Mouse (Mus musculus) cerebellum, postnatal 14 days (tissue): ENCODE results near the gene Mrpl43.

Experiments
- DNase-seq, 2 experiments: peaks; one replicate each; pipeline ENCODE4 v3.0.0; 2021; ENCODE audit warnings: mixed read lengths in 2 of 2

Mrpl43 gene

DNA sequence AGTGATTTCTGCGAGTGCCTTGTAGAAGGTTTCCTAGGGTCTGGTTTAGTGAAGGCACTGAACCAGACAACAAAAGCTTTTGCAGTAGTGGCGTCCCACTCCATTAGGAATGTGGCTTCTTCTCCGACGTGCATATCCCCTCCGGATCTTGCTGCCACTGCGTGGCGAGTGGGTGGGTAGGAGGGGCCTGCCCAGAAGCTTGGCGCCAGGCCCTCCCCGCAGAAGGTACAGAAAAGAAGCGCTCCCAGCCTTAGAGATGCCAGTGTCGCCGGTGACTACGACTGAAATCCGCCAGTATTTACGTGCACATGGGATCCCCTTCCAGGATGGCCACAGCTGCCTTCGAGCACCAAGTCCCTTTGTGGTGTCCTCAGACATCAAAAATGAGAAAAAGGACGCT, 779 bp upstream of the Mrpl43 start:
- peak in 1 of 2 experiments; percentile 58 for DNase-seq

GRCm38 (mm10) chr19:45005444-45005843, 798 bp downstream of the Mrpl43 start, which contains the start of gene Twnk:
TSS of gene Twnk (plus strand) at chr19:45005663.
- peak in 1 of 2 experiments; percentile 55 for DNase-seq

DNA sequence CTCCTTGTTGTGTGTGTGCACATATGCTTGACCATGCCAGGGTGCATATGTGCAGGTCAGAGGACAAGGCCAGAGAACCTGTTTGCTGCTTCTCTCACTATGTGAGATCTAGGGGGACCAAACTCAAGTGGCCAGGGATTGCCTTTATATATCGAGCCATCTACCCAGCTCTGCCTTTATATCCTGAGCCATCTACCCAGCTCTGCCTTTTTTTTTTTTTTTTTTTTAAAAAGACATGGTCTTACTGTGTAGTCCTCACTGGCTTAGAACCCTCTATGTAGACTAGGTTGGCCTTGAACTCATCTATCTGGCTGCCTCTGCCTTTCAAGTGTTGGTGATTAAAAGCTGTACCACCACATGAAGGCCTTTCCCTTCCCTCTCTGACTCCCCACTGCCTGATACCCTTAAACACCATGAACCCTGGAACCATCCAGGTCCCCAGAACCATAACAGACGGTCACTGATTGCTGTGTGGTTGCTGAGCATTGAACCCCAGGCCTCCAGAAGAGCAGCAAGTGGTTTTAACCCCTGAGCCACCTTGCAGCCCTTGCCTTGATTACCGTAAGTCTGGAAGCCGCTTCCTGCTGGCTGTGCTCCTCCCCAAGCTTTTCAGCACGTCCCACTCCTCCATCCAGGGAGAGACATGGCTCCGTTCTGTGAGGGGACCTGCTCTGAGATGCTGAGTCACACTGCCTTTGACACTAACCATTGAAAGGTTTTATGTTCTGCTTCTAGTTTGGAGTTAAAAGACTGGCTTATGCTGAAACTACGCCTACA, 2.3 kb downstream of the Mrpl43 start:
- DNase-seq = no peak

DNA sequence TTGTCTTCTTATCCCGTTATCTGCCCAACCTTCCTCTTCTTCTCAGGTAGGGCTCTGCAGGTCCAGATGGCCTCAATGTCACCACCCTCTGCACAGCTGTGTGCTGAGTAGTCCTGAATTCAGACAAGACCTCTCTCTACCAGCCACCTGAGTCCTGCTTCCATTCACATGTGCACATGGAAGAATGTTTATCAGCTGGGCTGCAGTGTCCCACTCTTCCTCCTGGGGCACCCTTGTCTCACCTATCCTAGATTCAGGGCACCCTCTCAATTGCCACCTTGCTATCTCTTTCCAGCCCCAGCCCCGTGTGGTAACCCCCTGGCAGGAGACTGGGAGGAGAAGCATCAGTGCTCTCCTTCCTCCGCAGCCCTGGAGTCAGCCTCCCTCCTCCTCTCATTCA, 3.9 kb downstream of the Mrpl43 start:
- peak in 1 of 2 experiments; percentile 49 for DNase-seq

GRCm38 (mm10) chr19:44999647-45000046, 6.6 kb downstream of the Mrpl43 start:
- no peak for DNase-seq

- DNase-seq = peak in 1 of 2 experiments; percentile 38
Measured at GRCm38 (mm10) chr19:44997786-44998185, 8.5 kb downstream of the Mrpl43 start.

GRCm38 (mm10) chr19:44992712-44993111, 13.5 kb downstream of the Mrpl43 start:
- no peak for DNase-seq

DNA sequence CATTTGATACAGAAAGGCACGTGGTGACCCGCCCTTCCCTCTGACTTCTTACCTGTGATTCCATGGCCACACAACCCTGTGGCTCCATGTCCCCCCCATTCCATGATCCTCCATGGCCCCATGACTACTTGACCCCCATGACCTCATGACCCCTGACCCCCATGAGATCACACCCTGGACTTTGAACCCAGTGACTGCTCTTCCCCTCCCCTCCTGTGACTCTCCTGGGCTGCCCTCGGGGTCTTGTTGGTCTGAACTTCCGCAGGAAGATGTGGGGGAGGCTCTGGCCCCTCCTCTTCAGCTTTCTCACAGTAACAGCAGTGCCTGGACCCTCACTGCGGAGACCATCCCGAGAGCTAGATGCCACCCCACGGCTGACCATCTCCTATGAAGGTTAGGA, 14.0 kb downstream of the Mrpl43 start:
- DNase-seq = no peak

DNA sequence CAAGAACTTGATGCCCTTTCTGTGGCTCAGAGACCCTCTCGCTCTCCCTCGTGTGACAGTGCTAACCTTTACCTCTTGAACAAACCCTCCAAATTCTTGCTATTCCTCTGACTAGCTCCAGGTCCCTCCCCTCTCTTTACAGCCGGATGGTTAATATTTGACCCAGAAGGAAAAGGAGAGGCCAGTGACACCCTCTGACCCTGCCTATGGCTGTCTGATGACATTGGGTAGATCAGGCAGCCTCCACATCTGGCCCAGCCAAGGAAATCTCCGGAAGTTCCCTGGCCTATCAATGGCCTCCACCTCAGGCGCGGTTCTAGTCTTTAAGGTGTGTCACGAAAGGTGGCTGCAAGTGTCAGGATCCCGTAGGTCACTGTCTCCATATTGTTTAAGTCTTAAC, 15.2 kb downstream of the Mrpl43 start:
- no peak for DNase-seq

- peak; percentile 35 to 52 for DNase-seq
Measured at GRCm38 (mm10) chr19:44989567-44990495, 16.4 kb downstream of the Mrpl43 start.

GRCm38 (mm10) chr19:44988831-44989566, 17.2 kb downstream of the Mrpl43 start, which contains the start of gene Sema4g:
TSS of gene Sema4g (plus strand) at chr19:44989101.
- DNase-seq = peak; percentile 64 to 66

DNA sequence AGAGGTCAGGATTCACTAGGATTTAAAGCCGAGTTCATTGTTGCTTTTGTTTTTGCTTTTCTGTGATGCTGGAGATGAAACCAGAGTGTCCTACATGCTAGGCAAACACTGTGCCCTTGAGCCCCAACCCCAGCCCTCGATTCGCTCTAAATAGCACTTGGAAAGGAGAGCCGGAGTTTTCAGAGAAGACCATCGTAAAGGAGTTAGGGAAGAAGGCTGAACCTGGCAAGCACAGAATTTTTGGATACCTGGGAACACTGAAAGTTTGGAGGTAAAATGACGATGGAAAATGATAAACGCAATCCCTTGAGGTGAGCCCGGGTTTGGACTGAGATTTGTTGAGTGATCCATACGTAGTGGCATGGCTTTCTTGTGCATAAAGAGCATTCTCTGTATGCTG, 17.9 kb downstream of the Mrpl43 start:
- DNase-seq = no peak

DNA sequence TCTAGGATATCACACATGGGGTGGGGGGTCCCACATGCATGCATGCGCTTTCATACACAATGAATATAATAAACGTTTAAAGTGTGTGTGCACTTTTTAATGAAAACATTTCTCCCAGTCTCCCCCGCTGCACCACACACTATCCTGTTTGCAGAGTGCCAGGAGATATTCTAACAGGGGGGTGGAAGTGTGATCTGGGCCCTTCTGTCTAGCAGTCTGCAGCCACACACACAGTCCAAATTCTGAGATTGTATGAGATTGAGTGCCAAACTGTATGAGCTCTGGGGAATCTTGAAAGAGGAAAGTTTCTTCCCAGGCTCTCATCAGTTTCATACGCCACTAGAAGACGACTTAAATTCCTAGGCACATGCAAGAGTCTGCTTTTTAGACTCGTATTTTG, 18.4 kb downstream of the Mrpl43 start:
- no peak for DNase-seq

DNA sequence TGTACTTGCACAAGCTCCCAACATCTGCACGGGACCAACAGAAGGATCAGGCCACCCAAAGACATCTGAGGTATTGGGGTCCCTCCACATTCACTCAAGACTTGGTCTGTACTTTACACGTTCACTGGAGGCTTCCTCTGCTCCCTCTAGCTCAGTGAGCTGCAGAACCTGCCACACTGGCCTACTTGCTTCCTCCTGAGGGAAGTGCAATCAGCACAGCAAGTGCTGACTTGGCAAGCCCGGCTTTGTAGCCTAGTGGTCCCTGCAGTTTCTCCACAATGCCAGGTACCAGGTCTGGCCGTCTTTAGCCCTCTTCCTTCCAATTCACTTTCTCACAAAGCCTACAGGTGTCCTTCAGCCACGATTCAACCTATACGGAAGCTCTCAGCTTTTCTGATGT, 19.2 kb downstream of the Mrpl43 start:
- no peak for DNase-seq

- DNase-seq = no peak
Measured at GRCm38 (mm10) chr19:44985159-44985988, 20.9 kb downstream of the Mrpl43 start.

GRCm38 (mm10) chr19:44984420-44984819, 21.8 kb downstream of the Mrpl43 start:
- DNase-seq = no peak

DNA sequence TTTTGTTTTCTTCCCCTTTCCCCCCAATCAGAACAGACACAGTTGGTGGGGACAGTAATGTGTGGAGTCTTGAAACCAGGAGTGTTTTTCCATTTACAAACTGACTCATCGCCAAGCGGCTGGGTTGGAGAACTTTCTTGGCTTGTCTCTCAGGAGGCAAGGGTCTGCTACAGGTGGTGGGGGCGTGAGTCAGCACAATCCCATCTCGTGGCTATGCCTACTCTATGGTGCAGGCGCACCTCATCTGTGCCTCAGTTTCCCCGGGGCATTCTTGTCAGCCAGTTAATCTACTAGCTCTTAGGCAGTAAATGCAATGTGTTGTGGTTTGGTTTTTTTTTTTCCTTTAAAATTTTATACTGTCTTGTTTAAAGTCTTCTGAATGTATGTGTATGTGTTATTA, 22.9 kb downstream of the Mrpl43 start:
- DNase-seq = no peak

DNA sequence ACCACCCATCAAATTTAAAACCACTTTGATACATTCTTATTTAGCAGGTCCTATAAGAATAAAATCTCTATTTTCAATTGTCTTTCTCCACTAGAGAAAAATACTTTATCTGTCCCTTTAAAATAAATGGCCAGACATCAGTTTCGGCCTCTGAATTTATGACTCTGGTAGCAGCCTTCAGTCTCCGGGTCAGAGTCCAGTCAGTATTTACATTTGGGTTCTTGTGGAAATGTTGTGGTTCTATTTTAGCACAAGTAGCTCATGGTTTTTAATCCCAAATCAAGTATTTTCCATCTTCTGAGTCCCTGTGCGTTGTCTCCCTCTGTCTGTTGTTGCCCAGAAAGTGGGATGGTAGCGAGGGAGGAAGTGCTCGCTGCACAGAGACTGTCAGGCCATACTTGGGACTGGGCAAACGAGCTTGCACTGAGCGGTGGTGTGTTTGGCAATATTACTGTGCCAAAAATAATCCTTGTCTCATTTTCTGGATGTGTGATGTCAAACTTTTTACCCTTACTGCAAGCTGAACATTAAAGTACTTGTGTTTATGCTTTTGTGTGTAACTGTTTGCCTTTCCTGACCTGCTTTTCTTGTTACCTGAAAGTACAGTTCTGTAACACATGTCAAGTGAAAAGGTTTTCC, 23.6 kb downstream of the Mrpl43 start:
- no peak for DNase-seq

GRCm38 (mm10) chr19:44980787-44981186, 25.5 kb downstream of the Mrpl43 start:
- DNase-seq = no peak

DNA sequence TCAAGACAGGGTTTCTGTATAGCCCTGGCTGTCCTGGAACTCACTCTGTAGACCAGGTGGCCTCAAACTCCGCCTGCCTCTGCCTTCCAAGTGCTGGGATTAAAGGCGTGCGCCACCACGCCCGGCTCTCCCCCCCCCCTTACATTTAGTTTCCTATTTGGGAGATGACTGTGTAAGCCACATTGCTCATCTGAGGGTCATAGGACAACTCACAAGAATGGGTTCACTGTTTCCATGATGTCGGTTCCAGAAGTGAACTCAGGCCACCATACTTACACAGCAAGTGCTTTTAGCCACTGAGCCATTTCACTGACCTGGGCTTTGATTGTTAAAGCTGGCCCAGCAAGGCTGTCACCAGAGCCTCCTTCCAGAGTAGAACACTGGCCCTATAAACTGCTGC, 29.1 kb downstream of the Mrpl43 start:
- no peak for DNase-seq

GRCm38 (mm10) chr19:44976636-44977035, 29.6 kb downstream of the Mrpl43 start:
- DNase-seq = no peak
